Mouse (Mus musculus) embryo, embryonic 9.5 days (tissue): ENCODE data around the gene Vps13d.

Source experiments
- DNase-seq: peaks from one replicate; pipeline ENCODE4 v3.0.0-alpha.2; 2017; ENCODE audit errors: extremely low spot score

Vps13d gene

GRCm38 (mm10) chr4:144978039-144978438 is 216.8 kb downstream of the Vps13d start:
- DNase-seq, result no peak

DNA sequence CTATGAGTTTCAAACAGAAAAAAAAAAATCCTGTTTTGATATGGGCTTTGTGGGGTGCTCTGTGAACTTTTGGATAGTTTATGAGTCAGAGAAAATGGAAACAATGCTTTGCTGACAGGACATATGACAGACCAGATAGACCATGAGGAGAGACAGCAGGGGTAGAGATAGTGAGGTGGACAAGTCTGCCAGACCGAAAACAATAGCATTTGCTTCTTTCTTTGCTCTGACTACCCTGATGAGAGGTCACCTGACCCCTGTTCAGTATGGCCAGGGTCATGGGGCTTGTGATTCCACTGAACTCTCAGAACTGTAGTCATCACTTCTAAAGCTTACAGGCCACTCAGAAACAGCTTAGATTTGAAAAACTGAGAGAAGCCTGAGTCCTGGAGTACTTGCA is 217.7 kb downstream of the Vps13d start:
- no peak for DNase-seq

DNA sequence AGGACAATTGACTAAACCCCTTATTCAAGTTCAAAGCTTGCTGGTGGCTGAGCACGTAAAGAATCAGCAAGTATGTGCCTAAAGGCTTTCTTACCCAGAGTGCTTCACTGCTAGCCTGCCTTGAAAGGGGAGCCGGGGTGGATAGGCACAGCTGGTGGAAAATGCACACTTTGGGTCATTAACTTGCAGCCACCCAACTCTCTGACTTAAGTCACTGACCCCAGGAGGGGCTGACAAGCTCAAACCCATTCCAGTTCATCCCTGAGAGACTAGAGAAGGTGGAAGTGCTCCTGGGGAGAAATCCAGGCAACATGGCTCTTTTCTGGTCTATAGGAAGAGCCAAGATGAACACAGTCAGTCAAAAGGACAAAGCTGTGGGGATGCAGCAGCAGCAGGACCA is 219.3 kb downstream of the Vps13d start:
- DNase-seq, result no peak

- no peak for DNase-seq
Measured at GRCm38 (mm10) chr4:144974458-144974857, 220.3 kb downstream of the Vps13d start.

GRCm38 (mm10) chr4:144972948-144973720 is 221.7 kb downstream of the Vps13d start:
- DNase-seq, result no peak

DNA sequence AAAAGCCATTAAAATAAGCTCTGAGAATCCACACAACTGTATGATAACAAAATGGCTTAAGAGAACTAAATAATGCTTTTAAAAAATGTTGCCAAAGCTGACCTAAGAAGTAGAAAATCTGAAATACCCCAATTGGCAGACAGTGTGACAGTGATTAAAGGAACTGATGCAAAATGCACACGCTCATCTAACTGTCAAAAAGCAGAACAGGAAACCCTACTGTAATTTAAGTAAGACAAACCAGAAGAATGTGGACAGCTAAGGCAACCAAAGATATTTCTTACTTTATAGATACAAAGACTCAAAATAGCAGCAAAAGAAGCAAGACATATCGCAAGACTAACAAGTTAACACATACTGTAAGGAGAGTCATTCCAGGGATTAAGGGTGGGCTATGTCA is 223.8 kb downstream of the Vps13d start:
- DNase-seq, result no peak

DNA sequence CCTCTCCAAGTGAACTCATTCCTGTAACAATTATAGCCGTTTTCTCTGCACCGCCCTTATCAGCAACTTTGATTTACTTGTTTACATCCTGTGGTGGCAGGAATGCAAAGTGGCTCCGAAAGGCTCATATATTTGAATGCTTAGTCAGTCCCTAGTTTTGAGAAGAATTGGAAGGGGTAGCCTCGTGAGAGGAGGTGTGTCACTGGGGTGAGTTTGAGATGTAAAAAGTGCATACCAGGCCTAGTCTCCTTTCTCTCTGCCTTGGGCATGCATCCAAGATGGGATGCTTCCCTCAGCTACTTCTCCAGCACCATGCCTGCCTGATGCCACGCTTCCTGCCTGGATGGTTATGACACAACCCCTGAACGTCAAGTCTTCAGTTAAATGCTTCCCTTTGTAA is 225.8 kb downstream of the Vps13d start:
- no peak for DNase-seq

DNA sequence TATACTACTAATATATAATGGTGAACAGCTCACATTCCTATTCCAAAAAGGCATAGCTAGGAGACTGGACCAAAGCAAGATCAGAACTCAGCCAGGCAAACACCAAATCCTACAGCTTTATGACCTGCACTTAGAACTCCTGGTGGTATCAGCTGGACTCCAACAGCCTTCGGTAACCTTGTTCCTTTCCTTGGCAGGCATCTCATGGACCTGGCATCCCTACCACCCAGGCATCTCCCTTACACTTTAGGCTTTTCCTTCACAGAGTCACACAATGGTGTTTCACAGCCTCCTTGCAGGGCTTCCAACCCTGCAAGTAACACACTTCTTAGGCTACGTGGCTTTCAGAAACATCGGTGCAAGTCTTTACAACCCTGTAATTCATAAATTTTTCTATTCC is 226.4 kb downstream of the Vps13d start:
- no peak for DNase-seq

- no peak for DNase-seq
Measured at GRCm38 (mm10) chr4:144965255-144965654, 229.6 kb downstream of the Vps13d start.

- DNase-seq, result no peak
Measured at GRCm38 (mm10) chr4:144961696-144962095, 233.1 kb downstream of the Vps13d start.

GRCm38 (mm10) chr4:144961232-144961631 is 233.6 kb downstream of the Vps13d start:
- DNase-seq, result no peak

DNA sequence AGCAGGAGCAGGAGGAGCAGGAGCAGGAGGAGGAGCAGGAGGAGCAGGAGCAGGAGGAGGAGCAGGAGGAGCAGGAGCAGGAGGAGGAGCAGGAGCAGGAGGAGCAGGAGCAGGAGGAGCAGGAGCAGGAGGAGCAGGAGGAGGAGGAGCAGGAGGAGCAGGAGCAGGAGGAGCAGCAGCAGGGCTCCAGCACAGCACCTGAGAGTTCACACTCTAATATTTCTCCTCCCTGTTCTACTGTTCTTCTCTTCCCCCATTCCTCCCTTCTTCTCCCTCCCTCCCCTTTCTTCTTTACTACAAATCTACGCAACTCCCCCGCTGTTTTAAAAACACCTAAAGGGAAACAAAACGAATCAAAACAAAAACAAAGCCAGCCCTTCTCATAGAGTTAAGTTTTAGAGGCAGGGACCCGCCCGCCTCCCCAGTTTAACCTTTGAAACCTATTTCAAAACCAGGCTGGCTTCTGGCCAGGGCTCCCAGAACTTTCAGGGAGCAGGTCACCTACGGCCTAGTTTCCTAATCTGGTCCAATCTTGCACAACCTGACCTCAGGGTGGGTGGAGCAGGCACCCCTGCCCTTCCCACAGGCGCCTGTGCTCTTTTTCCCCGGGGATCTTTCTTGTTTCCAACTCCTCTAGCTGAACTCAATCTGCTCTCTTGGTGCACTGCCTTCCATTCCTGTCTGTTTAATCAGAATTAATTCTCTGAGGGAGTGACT is 234.5 kb downstream of the Vps13d start:
- no peak for DNase-seq

DNA sequence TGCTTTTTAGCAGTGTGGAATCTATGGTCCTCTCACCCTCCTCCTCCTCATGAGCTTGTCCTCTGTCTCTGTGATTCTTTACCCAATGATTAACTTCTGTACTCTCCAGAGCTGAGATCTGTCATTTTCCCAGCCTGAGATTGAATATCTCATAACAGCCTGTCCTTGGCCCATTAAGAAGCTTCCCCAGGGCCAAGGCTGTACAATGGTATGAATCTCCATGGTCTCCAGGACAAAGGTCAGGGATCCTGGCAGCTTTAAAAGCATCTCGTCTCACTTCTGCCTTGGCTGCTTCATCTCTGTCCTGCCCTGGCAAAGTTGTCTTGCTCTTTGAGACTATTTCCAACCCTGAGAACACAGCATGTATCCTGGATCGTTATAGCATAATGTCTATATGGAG is 237.1 kb downstream of the Vps13d start:
- no peak for DNase-seq

- no peak for DNase-seq
Measured at GRCm38 (mm10) chr4:144957186-144957585, 237.6 kb downstream of the Vps13d start.

DNA sequence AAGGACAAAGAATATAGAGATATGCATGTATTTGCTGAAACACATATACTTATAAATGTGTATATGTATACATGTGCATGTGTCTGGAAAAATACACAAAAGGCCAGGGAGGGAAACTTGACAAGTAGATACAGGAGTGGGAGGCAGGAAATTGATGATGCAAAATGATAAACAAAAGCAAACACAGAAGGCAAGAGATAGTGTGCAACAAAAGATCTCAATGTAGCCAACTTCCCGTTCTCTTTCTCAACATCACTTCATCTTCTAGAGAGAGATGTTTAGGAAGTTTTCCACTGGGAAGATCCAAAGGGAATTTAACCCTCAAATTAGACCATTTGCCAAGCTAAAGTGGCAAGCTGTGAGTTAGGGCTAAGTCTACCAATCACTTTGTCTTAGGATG is 238.5 kb downstream of the Vps13d start:
- no peak for DNase-seq

DNA sequence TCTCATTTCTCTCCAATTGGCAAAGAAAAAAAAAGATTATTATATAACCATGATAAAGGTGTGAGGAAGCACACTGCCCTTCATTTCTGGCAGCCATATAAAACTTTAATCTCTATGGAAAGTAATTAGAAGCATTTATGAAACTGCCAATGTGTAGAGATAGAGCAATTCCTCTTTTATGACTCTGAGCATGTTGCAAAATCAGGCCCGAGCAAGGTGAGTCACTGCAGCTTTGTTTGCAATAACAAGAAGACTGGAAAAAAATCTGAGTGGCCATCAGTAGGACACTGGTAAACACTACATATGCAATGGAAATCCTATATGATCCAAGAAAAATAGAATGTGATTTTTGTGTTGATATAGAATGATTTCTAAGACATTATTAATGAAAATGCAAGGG is 238.9 kb downstream of the Vps13d start:
- no peak for DNase-seq

GRCm38 (mm10) chr4:144953421-144953820 is 241.4 kb downstream of the Vps13d start:
- DNase-seq, result no peak

GRCm38 (mm10) chr4:144951859-144952258 is 242.9 kb downstream of the Vps13d start:
- DNase-seq, result no peak

DNA sequence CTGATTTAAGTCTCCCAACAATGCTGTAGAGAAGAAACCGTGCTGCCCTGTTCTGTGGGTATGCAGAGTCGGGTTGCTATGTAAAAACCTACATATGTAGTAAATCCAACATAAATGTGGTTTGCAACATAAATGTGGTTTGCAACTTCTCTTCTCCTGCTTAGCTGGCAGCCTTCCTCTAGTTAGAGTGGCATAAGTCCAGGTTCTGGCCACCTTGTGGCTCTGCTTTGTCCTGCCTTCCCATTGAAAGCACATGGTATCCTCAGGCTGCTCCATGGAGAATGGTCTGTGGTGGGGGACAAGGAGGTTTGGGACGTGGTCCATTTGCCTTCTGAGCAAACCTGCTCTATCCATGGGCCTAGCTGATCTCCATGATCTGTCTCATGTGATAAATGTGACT is 243.9 kb downstream of the Vps13d start:
- DNase-seq, result no peak

- no peak for DNase-seq
Measured at GRCm38 (mm10) chr4:144950327-144950711, 244.5 kb downstream of the Vps13d start.

DNA sequence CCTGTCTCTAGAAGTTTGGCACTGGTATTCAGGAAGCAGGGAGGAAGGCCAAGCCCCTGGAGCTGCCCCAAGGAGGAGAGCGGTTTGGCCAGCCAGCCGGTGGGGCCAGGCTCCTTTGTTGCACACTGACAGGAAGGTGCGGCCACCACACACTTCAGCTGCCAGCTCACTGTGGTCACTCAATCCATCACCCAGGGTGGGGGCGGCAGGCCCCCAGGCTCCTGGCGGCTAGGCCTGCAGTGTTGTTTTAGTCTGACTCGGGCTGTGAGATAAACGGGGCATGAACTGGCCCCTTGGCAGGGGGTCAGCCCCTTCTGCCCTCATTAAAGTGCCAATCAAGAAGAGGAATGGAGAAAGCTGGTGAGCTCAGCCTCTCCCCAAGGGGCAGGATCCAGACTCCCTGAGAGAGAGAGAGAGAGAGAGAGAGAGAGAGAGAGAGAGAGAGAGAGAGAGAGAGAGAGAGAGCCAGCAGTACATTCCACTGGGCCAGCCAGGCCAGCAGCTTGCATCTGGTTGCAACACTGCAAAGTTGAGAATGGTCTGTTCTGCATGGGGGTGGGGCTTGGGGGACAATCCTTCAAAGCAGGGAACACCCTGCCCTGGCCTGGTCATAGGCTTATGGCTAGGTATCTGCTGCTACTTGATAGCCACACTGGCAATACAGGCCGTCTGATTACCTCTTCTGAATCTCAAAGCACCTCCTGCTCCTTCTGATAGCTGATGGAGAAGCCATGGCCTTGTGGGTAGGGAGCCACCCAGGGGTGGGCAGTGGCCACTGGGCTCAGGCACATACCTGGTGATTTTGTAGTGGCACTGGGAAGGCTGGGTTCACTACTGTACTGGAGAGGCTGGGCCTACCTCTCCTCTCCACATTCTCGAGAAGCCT is 245.1 kb downstream of the Vps13d start:
- peak; percentile 80 for DNase-seq

DNA sequence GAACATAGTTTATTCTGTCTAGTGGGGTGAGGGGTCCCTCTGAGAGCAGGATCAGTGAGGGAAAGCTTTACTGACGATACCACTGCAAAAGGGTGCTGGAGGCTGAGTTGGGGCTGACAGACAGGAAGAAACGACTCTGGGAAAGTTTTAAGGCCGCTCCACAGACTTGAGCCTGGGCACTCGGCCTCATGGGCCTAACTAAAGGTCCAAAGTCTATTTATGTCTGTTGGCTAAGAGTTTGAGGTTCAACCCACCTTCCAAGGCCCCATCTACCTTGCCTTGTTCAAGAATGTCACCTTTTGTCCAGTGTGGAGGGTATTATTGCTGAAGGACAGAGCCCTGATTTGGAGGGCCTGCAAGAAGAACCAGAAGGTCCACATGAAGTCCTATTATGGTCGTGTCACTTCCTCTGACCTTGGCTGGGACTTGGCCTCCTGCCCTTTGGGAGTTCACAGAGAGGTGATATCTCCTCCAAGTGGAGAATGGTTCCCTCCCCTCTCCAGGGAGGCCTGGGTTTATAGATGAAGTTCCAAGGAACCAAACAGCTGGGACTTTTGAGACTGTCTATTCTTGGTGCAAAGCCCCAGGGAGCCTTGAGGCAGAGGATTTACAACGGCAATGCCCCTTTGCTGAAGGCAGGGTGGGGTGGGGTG is 246.9 kb downstream of the Vps13d start:
- DNase-seq, result no peak
